Mouse (Mus musculus): ENCODE data around the gene Prkaa2. TPM values are rescaled to one million over a fixed set of nuclear protein-coding genes. Genes with fewer than 3 reads are reported as not detected.

Prkaa2 gene
- total RNA-seq (2014; rRNA removed) (24.2 and 29.1 TPM in 2 replicates), polyA plus RNA-seq (2015; fragmentation: Nextera tagmentation; extraction: Ambion mirVana) (10.6 and 14.5 TPM in 2 replicates)

DNA sequence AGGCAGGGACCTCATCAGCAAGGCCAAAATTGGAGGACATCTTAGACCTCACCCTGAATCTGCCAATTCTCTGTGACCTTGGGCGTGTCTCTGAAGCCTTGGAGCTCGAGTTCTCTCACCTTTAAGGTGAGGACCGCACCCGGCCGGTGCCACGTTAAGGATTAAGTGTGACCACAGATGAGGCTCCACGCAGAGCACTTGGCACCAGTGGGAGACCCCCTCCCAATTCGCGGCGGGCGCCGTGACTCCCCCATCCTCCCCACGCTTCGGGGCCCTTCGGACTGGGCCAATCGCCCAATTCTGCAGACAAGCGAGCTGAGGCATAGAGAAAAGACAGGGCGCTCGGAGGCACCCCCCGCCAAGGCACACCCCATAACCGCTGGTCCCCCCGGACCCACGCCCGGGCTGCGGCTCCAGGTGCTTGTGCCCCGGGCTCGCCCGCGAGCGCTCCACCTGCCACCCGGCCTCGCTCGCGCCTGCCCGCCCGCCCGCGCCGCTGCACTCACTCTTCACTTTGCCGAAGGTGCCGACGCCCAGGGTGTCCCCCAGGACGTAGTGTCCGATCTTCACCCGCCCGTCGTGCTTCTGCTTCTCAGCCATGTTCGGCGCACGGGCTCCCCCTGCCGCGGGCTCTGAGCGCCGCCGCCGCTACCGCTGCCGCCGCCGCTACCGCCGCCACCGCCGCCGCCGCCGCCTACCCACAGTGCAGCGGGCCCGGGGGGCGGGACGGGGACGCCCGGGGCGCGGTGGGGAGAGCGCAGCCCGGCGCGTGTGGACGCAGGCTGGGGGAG is at the start of gene Prkaa2:
Gene Prkaa2, minus strand, starts transcription at position 692 of the 791 bp plus-strand sequence.
- ATAC-seq (peak; percentile 95), DNase-seq (peak; percentile 82)
- peak within 1 kb of the TSS; percentile 95 for H3K9ac ChIP-seq
- no peaks in the 10 kb centered on the region for H3K27me3 ChIP-seq (ENCODE audit: insufficient read depth, low read length)
- no peaks in the 10 kb centered on the region for H3K9me3 ChIP-seq (ENCODE audit: low read length)
- peak within 1 kb of the TSS; percentile 90 for H3K27ac ChIP-seq (ENCODE audit: low read depth, low read length)
- peak within 1 kb of the TSS; percentile 85 for H3K4me3 ChIP-seq (ENCODE audit: low read depth, low read length)
- peaks cover 8% of the 10 kb centered on the region for H3K4me1 ChIP-seq (ENCODE audit: insufficient read depth)
- no peak; the same call in 1 of the 2 replicates for TF ChIP-seq CTCF (IDR thresholded peaks at IDR 0.05; ENCODE audit: low read depth)
- WGBS, result 1% methylated on average over 76 of the region's 80 CpGs
- H3K36me3 ChIP-seq (ENCODE audit: insufficient read depth), result no peaks in the 10 kb centered on the region
- peak within 1 kb of the TSS; percentile 92 for H3K4me2 ChIP-seq (ENCODE audit: low read depth)

DNA sequence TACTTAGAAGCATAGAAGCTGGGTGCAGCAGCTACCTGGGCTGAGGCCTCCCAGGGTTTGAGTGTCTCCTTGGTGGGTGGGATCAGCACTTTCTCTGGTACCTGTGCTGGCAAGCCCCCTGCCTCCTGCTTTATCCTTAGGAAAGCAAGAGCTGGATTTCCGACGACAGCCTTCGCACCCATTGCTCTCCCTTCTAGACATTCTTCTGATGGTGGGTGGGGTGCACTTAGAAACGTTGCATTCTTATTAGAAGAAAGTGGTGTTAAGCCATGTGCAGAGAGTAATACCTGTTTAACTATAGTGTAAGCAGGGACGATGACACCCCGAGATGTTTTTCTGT is 49.8 kb upstream of the Prkaa2 start:
- WGBS, result 8% methylated on average over 6 of the region's 6 CpGs
- H3K4me1 ChIP-seq (ENCODE audit: insufficient read depth), result 0 out of 2 replicates have a peak, but pooled peaks cover 8% of the 10 kb centered on the region
- H3K9me3 ChIP-seq (ENCODE audit: low read length), result no peaks in the 10 kb centered on the region
- H3K27me3 ChIP-seq (ENCODE audit: insufficient read depth, low read length), result no peaks in the 10 kb centered on the region
- TF ChIP-seq CTCF (IDR thresholded peaks at IDR 0.05; ENCODE audit: low read depth), result no peak
- no peak overlapping the region for H3K27ac ChIP-seq (ENCODE audit: low read depth, low read length)
- peak overlapping the region; percentile 70 for H3K9ac ChIP-seq
- H3K4me2 ChIP-seq (ENCODE audit: low read depth), result peak overlapping the region; percentile 80
- no peak for ATAC-seq
- H3K4me3 ChIP-seq (ENCODE audit: low read depth, low read length), result peak overlapping the region; percentile 85
- H3K36me3 ChIP-seq (ENCODE audit: insufficient read depth), result no peaks in the 10 kb centered on the region
- no peak for DNase-seq

DNA sequence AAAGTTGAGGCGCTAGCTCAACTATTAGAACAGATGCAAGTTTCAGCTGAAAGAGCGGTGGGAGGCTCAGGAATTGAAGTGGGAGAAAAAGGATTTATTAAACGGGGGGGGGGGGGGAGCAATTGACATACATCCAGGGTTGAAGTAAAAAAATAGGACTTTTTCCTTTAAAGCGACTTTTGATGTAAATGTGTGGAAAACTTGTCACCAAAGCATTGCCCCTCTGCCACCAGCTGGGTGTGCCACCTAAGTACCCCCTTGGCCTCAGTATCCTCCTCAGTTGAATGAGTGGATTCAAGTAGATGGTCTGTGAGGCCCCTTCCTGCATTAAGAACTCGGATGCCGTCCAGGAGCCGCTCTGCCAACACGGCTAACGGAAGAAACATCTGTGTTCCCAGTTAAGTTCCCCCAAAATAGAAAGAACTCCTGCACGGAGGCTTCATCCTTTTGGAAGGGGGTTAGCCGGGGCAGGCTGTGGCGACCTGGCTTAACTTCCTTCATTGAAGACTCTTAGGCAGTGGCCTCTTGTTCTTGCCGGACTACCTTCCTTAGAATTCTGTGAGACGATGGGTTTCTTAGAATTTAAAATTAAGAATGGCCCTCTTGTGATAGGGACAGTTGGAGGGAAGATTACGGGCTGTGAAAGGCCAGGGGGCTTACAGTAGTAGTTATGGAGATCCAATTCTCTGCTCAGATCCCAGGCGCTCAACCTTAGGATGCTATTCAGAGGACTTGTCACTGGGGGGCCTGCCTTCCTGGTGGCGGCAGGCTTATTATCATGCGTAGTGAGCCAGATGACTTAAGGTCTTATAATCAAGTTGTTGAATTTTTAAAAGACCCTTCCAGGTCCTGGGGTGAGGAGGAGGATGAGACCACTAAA is 49.2 kb upstream of the Prkaa2 start:
- H3K27ac ChIP-seq (ENCODE audit: low read depth, low read length), result peak overlapping the region; percentile 87; the same call in 1 of the 2 replicates
- under 1% methylated on average over 18 of the region's 18 CpGs for WGBS
- no peaks in the 10 kb centered on the region for H3K27me3 ChIP-seq (ENCODE audit: insufficient read depth, low read length)
- DNase-seq, result peak; percentile 59
- peak overlapping the region; percentile 85 for H3K4me3 ChIP-seq (ENCODE audit: low read depth, low read length)
- peak; percentile 56 for TF ChIP-seq CTCF (IDR thresholded peaks at IDR 0.05; ENCODE audit: low read depth)
- H3K4me2 ChIP-seq (ENCODE audit: low read depth), result peak overlapping the region; percentile 80
- H3K4me1 ChIP-seq (ENCODE audit: insufficient read depth), result 0 out of 2 replicates have a peak, but pooled peaks cover 8% of the 10 kb centered on the region
- peak overlapping the region; percentile 70 for H3K9ac ChIP-seq
- H3K9me3 ChIP-seq (ENCODE audit: low read length), result no peaks in the 10 kb centered on the region
- H3K36me3 ChIP-seq (ENCODE audit: insufficient read depth), result no peaks in the 10 kb centered on the region
- ATAC-seq, result no peak

DNA sequence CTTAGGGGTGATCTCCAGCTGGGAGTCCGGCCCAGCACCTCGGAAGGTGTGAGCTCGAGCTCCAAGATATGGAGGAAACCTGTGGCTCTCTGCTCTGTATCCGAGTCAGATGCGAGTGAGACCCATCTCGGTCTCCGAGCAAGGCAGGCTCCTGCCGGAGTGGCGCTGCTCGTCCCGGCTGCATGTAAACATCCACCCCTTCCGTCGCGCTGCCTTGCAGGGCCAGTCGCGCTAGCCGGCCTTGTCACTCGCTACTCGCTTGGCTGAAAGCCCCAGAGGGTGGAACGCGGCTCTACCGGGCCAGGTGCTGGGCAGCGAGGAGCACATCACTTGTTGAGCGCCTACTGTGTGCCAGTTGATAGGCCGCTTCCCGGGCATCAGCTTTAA is 48.5 kb upstream of the Prkaa2 start:
- 1% methylated on average over 26 of the region's 26 CpGs for WGBS
- Histone ChIP-seq H3K4me2 (ENCODE audit: low read depth) (peak overlapping the region; percentile 80), H3K27ac (ENCODE audit: low read depth, low read length) (peak overlapping the region; percentile 87), H3K36me3 (ENCODE audit: insufficient read depth) (no peaks in the 10 kb centered on the region), H3K27me3 (ENCODE audit: insufficient read depth, low read length) (no peaks in the 10 kb centered on the region), H3K4me3 (ENCODE audit: low read depth, low read length) (peak overlapping the region; percentile 85), H3K9me3 (ENCODE audit: low read length) (no peaks in the 10 kb centered on the region), H3K4me1 (ENCODE audit: insufficient read depth) (0 out of 2 replicates have a peak, but pooled peaks cover 8% of the 10 kb centered on the region), H3K9ac (peak overlapping the region; percentile 70)
- DNase-seq (peak; percentile 79), ATAC-seq (peak; percentile 83)
- peak; percentile 63 for TF ChIP-seq CTCF (IDR thresholded peaks at IDR 0.05; ENCODE audit: low read depth)

DNA sequence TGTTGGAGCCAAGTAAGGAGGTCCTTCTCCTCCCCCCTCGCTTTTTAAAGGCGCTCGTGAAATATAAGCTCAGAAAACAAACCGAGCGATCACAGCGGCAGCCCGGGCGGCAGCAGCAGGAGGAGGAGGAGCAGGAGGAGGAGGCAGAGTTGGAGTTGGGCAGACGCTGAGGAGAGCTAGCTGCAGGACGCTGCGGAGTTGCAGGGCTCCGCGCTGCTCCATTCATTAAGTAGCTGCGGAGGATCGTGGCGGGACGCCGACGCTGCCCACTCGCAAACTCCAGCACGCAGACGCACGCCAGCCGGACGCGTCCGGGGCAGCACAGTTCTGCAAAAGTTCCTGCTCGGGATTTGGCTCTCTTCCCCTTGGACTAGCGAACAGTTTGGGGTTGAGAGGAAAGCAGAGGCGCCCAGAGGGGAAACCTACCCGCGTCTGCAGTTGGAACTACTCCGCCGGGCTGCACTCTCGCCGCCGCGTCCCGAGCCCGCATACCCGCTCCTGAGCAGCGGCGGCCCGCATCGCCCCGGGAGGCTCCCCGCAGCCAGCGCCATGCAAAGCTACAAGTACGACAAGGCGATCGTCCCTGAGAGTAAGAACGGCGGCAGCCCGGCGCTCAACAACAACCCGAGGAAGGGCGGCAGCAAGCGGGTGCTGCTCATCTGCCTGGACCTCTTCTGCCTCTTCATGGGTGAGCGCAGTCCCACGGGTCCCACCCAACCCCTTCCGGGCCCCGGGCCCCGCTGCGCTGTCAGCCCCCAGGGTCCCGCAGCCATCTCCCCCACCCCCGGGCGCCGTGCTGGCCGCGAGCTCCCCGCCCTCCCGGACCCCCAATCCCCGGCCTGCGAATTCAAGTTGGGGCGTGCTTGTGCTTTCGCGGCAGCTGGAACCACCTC is 47.8 kb upstream of the Prkaa2 start, which contains the start of gene Plpp3:
Gene Plpp3, plus strand, starts transcription at position 72 of the 893 bp plus-strand sequence.
- H3K9ac ChIP-seq, result peak within 1 kb of the TSS; percentile 70
- ATAC-seq, result peak; percentile 81
- peak within 1 kb of the TSS; percentile 80 for H3K4me2 ChIP-seq (ENCODE audit: low read depth)
- H3K4me1 ChIP-seq (ENCODE audit: insufficient read depth), result 0 out of 2 replicates have a peak, but pooled peaks cover 8% of the 10 kb centered on the region
- H3K9me3 ChIP-seq (ENCODE audit: low read length), result no peaks in the 10 kb centered on the region
- H3K4me3 ChIP-seq (ENCODE audit: low read depth, low read length), result peak within 1 kb of the TSS; percentile 85
- peak within 1 kb of the TSS; percentile 87 for H3K27ac ChIP-seq (ENCODE audit: low read depth, low read length)
- DNase-seq, result peak; percentile 88
- no peaks in the 10 kb centered on the region for H3K27me3 ChIP-seq (ENCODE audit: insufficient read depth, low read length)
- TF ChIP-seq CTCF (IDR thresholded peaks at IDR 0.05; ENCODE audit: low read depth), result no peak
- 3% methylated on average over 70 of the region's 77 CpGs for WGBS
- no peaks in the 10 kb centered on the region for H3K36me3 ChIP-seq (ENCODE audit: insufficient read depth)

DNA sequence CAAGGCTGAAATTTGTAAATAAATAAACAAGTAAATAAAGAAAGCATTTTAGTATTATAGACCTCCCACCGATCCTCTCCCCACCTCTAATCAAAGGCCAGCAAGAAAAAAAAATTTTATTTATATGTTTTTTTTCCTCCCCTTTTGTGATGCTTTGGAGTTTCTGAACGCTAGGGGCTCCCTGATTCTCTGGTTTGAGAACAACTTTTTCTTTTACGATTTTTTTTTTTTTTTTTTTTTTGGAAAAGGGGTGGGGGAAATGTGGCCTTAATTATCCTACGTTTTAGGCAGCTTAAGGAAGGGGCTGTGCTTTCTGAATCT is 47.2 kb upstream of the Prkaa2 start:
- WGBS, result under 1% methylated on average over 4 of the region's 4 CpGs
- no peak for DNase-seq
- no peaks in the 10 kb centered on the region for H3K36me3 ChIP-seq (ENCODE audit: insufficient read depth)
- H3K9ac ChIP-seq, result peak overlapping the region; percentile 70; the same call in 1 of the 2 replicates
- no peaks in the 10 kb centered on the region for H3K9me3 ChIP-seq (ENCODE audit: low read length)
- peak; percentile 51 for TF ChIP-seq CTCF (IDR thresholded peaks at IDR 0.05; ENCODE audit: low read depth)
- 0 out of 2 replicates have a peak, but pooled peaks cover 8% of the 10 kb centered on the region for H3K4me1 ChIP-seq (ENCODE audit: insufficient read depth)
- peak overlapping the region; percentile 85 for H3K4me3 ChIP-seq (ENCODE audit: low read depth, low read length)
- no peak for ATAC-seq
- H3K4me2 ChIP-seq (ENCODE audit: low read depth), result peak overlapping the region; percentile 80
- peak overlapping the region; percentile 87 for H3K27ac ChIP-seq (ENCODE audit: low read depth, low read length)
- no peaks in the 10 kb centered on the region for H3K27me3 ChIP-seq (ENCODE audit: insufficient read depth, low read length)

Measured in forebrain, postnatal 0 days (tissue).